Comparison of ENCODE assay signal across 9 mouse cellular contexts in the genomic region with DNA sequence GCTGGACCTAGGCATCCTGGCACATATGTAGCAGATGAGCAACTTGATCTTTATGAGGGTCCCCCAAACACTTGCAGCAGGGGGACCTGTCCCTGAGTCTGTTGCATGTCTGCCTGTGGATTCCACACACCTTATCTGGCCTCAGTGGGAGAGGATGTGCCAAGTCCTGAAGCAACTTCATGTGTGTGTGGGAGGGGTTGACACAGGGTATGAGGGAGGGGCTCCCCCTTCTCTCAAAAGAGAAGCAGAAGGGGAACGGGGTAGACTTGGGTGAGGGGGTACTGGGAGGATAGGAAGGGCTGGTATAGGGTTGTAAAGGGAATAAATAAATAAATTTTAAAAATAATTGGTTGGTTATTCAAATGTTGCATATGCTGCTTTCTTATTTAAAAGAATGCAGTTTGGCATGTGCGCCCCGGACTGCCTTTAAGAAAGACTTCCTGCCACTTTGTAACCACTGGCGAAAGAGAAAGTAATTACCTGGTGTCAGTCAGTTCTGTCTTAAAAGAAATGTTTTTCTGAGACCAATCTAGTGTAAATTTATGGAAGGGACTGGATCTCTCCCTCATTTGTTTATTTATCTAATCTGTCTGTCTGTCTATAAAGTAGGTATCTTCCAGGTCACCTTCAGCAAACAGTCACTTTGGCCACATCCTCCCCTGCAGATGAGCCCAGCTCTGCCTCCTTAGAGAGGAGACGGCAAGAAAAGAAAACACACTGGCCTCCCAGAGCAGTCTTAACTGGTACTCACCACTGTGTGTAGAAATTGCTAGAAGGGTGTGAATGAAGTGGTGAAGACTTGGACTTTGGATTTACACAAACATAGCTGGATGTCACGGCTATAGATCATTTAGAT. TPM values are rescaled to one million over a fixed set of nuclear protein-coding genes. Genes with fewer than 3 reads are reported as not detected.
DNase-seq lines count a peak whose midpoint lies in the region; ATAC-seq and TF ChIP-seq lines count a peak whose summit lies in the region.
"Had no signal": no experiment of that assay in that cellular context is flagged by ENCODE, and none has a peak within 500 bp of the region (broad histone marks: within the 10 kb centered on the region; RNA-seq: fewer than 3 reads in every experiment).

No protein-coding gene starts in this region.

- H3K9ac ChIP-seq in liver, embryonic 14.5 days (replicated peaks): peak overlapping the region; percentile 2
- H3K9ac ChIP-seq in forebrain, postnatal 0 days: no peak overlapping the region
- H3K9ac ChIP-seq: limb, embryonic 15.5 days; midbrain, embryonic 12.5 days had no signal

- H3K4me1 ChIP-seq in liver, embryonic 14.5 days (replicated peaks; ENCODE audit: control insufficient read depth in 2 of 2, insufficient read depth in 2 of 2, low read length in 1 of 2): peaks cover 14% of the 10 kb centered on the region in 2 experiments
- H3K4me1 ChIP-seq in forebrain, postnatal 0 days (ENCODE audit: insufficient read depth): no peaks in the 10 kb centered on the region
- H3K4me1 ChIP-seq: limb, embryonic 15.5 days; midbrain, embryonic 12.5 days had no signal

- peak overlapping the region; percentile 9 to 27; a peak in 2 of 4 replicates for H3K4me3 ChIP-seq in liver, embryonic 14.5 days (ENCODE audit: insufficient read depth in 1 of 2, low read depth in 2 of 2, low read length in 2 of 2)
- H3K4me3 ChIP-seq in forebrain, postnatal 0 days (ENCODE audit: low read depth, low read length): no peak overlapping the region
- H3K4me3 ChIP-seq: limb, embryonic 15.5 days; midbrain, embryonic 12.5 days had no signal

- peak; percentile 56 for ATAC-seq in common myeloid progenitor, adult 5-6 weeks (replicated peaks; ENCODE audit: low read depth, poor library complexity, severe bottlenecking)
- ATAC-seq in liver, embryonic 14.5 days (ENCODE audit: insufficient read depth): peak; percentile 80
- no peak for ATAC-seq in forebrain, postnatal 0 days

- peak; percentile 35 for DNase-seq in thymus, postnatal 0 days (ENCODE audit: low spot score)
- DNase-seq in thymus, postnatal 10 days (ENCODE audit: low spot score in 2 of 2): no peak
- DNase-seq in liver, embryonic 14.5 days (ENCODE audit: low read depth in 3 of 3, low spot score in 3 of 3): no peak
- no peak for DNase-seq in forebrain, postnatal 0 days
- no peak for DNase-seq in lung, postnatal 4 days
- DNase-seq in gastrocnemius, adult 18-20 months (ENCODE audit: low spot score): no peak

- peak overlapping the region; percentile 53 for H3K27ac ChIP-seq in liver, embryonic 14.5 days
- no peak overlapping the region for H3K27ac ChIP-seq in forebrain, postnatal 0 days (ENCODE audit: low read depth, low read length)
- H3K27ac ChIP-seq: limb, embryonic 15.5 days; midbrain, embryonic 12.5 days had no signal

- 25% methylated on average over 6 of the region's 6 CpGs for WGBS in liver, embryonic 14.5 days (ENCODE audit: insufficient replicate concordance)
- 75% methylated on average over 6 of the region's 6 CpGs for WGBS in forebrain, postnatal 0 days

- no peaks in the 10 kb centered on the region for H3K9me3 ChIP-seq in liver, embryonic 14.5 days (ENCODE audit: control insufficient read depth, low read length)
- no peaks in the 10 kb centered on the region for H3K9me3 ChIP-seq in forebrain, postnatal 0 days (ENCODE audit: low read length)
- H3K9me3 ChIP-seq: limb, embryonic 15.5 days; midbrain, embryonic 12.5 days had no signal

- H3K4me2 ChIP-seq in liver, embryonic 14.5 days (ENCODE audit: low read depth): peak overlapping the region; percentile 48
- no peak overlapping the region for H3K4me2 ChIP-seq in forebrain, postnatal 0 days (ENCODE audit: low read depth)
- H3K4me2 ChIP-seq: limb, embryonic 15.5 days; midbrain, embryonic 12.5 days had no signal

- H3K27me3 ChIP-seq in liver, embryonic 14.5 days (ENCODE audit: control insufficient read depth, insufficient read depth, low read length): no peaks in the 10 kb centered on the region
- no peaks in the 10 kb centered on the region for H3K27me3 ChIP-seq in forebrain, postnatal 0 days (ENCODE audit: insufficient read depth, low read length)
- H3K27me3 ChIP-seq: limb, embryonic 15.5 days; midbrain, embryonic 12.5 days had no signal

- TF ChIP-seq CTCF in liver, embryonic 14.5 days (IDR thresholded peaks at IDR 0.05; ENCODE audit: low read depth): no peak
- no peak for TF ChIP-seq CTCF in forebrain, postnatal 0 days (IDR thresholded peaks at IDR 0.05; ENCODE audit: low read depth)

- no peak for TF ChIP-seq EP300 in liver, embryonic 14.5 days (IDR thresholded peaks at IDR 0.05; ENCODE audit: low read depth)

- H3K36me3 ChIP-seq in liver, embryonic 14.5 days (replicated peaks; ENCODE audit: control insufficient read depth, insufficient read depth, low read depth): no peaks in the 10 kb centered on the region
- H3K36me3 ChIP-seq in forebrain, postnatal 0 days (ENCODE audit: insufficient read depth): no peaks in the 10 kb centered on the region
- H3K36me3 ChIP-seq: limb, embryonic 15.5 days; midbrain, embryonic 12.5 days had no signal

RNA-seq across cellular contexts. Expression of a gene that starts 27.2 kb away (rescaled TPM):
- 50.9 and 54.3 TPM in 2 replicates for polyA plus RNA-seq in thymus, postnatal 0 days (2015; fragmentation: Nextera tagmentation; extraction: Ambion mirVana)
- 121 and 126 TPM in 2 replicates for total RNA-seq in common myeloid progenitor, adult 5-6 weeks (2017)
- polyA plus RNA-seq in liver, embryonic 14.5 days (2012; rRNA removed): 13.8 and 16.5 TPM in 2 replicates
- polyA plus RNA-seq in liver, embryonic 14.5 days (2014; fragmentation: Nextera tagmentation; extraction: Ambion mirVana): 11.2 and 14.1 TPM in 2 replicates
- 19.4 and 22.5 TPM in 2 replicates for total RNA-seq in forebrain, postnatal 0 days (2014; rRNA removed)
- 2.9 and 4.4 TPM in 2 replicates for polyA plus RNA-seq in forebrain, postnatal 0 days (2015; fragmentation: Nextera tagmentation; extraction: Ambion mirVana)
- 10 to 100 TPM; 17.1 to 18.7 TPM for total RNA-seq in gastrocnemius, adult 18-20 months (2021)
